Mouse (Mus musculus) limb, embryonic 13.5 days (tissue): ENCODE data around the gene Etfb. TPM values are rescaled to one million over a fixed set of nuclear protein-coding genes. Genes with fewer than 3 reads are reported as not detected.

Experiments
- ATAC-seq: fragments of 200-750 bp; cut with Nextera tagmentation; 2 replicates; pipeline ENCODE4 v1.8.0; 2017; ENCODE audit warnings: low read depth, moderate number of reproducible peaks, moderate TSS enrichment; ENCODE audit not compliant: low FRiP score
- H3K27ac ChIP-seq: fragments of 300-500 bp; sonication (generic); 2 replicates; pipeline ENCODE4 v1.5.1; 2015; ENCODE audit warnings: inconsistent platforms, mild to moderate bottlenecking, moderate library complexity
- H3K27me3 ChIP-seq: fragments of 300-500 bp; sonication (generic); 2 replicates; pipeline ENCODE4 v1.6.1; 2015; ENCODE audit warnings: mild to moderate bottlenecking, inconsistent platforms
- H3K36me3 ChIP-seq: fragments of 300-500 bp; sonication (generic); 2 replicates; pipeline ENCODE4 v1.6.1; 2015; ENCODE audit warnings: inconsistent platforms, mild to moderate bottlenecking, moderate library complexity
- H3K4me1 ChIP-seq: fragments of 300-500 bp; sonication (generic); 2 replicates; pipeline ENCODE4 v1.6.1; 2015; ENCODE audit warnings: inconsistent platforms
- H3K4me2 ChIP-seq: fragments of 300-500 bp; sonication (generic); replicated peaks from 2 replicates; pipeline ENCODE4 v1.6.1; 2015; ENCODE audit warnings: inconsistent platforms, mild to moderate bottlenecking, moderate library complexity
- H3K4me3 ChIP-seq: fragments of 300-500 bp; sonication (generic); 2 replicates; pipeline ENCODE4 v1.5.1; 2015; ENCODE audit warnings: moderate library complexity, mild to moderate bottlenecking, inconsistent platforms
- H3K9ac ChIP-seq: fragments of 300-500 bp; sonication (generic); 2 replicates; pipeline ENCODE4 v1.6.1; 2015; ENCODE audit warnings: mild to moderate bottlenecking, inconsistent platforms
- H3K9me3 ChIP-seq: fragments of 300-500 bp; sonication (generic); 2 replicates; pipeline ENCODE4 v1.6.1; 2016; ENCODE audit warnings: inconsistent platforms
- WGBS: fragments of 180-500 bp; shearing (Covaris S2); methylation state at CpG from one replicate; pipeline ENCODE4 v1.1.7; 2015; 5-methylcytosine and 5-hydroxymethylcytosine counted together
- polyA plus RNA-seq: library from polyadenylated mRNA; unstranded; fragments of >200 nt; fragmentation: Nextera tagmentation; extraction: Ambion mirVana; gene quantifications from 2 replicates; pipeline ENCODE4 v1.2.1, GENCODE M21; 2015

Gene Etfb
- polyA plus RNA-seq, 1 experiment from 2014 or later, result 272 TPM

DNA sequence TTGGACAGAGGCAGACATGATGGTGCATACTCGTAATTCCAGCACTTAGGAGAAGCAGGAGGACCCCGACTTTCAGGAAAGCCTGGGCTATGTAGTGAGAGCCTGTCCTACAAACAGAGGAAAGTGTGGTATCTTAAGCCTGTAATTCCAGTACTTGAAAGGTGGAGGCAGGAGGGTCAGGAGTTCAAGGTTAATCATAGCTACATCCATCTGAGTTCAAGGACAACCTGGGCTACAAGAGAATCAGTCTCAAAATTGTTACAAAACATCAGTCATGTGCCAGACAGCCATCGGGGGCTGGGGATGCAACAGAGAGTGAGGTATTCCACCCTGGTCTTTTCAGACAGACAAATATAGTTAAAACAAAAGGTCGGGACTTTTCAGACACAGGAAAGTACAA is 11.0 kb upstream of the Etfb start:
- Histone ChIP-seq H3K4me2 (no peak overlapping the region), H3K36me3 (no peaks in the 10 kb centered on the region), H3K27me3 (no peaks in the 10 kb centered on the region), H3K4me1 (no peaks in the 10 kb centered on the region), H3K27ac (no peak overlapping the region), H3K4me3 (no peak overlapping the region), H3K9ac (no peak overlapping the region), H3K9me3 (no peaks in the 10 kb centered on the region)
- 68% methylated on average over 4 of the region's 4 CpGs for WGBS
- no peak for ATAC-seq

DNA sequence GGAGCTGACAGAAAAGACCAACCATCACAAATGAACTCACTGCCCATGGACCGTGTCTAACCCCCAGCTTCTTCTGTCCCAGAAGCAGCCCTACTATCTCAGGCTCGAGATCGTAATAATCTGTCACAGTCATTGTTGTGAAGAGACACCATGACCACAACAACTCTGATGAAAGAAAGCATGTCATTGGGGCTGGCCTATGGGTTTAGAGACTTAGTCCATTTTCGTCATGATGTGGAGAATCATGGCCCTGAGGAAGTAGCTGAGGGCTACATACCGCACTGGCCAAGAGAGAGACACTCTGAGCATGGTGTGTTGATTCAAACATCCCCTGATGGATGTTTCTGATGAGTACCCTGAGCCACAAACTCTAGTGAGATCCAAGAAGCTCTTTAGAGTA is 9.2 kb upstream of the Etfb start:
- 0 out of 2 replicates have a peak, but pooled peaks cover 3% of the 10 kb centered on the region for H3K27me3 ChIP-seq
- ATAC-seq, result no peak
- no peaks in the 10 kb centered on the region for H3K4me1 ChIP-seq
- no peak overlapping the region for H3K4me3 ChIP-seq
- H3K4me2 ChIP-seq, result no peak overlapping the region
- 92% methylated on average over 5 of the region's 5 CpGs for WGBS
- no peaks in the 10 kb centered on the region for H3K9me3 ChIP-seq
- H3K9ac ChIP-seq, result no peak overlapping the region
- no peaks in the 10 kb centered on the region for H3K36me3 ChIP-seq
- no peak overlapping the region for H3K27ac ChIP-seq

DNA sequence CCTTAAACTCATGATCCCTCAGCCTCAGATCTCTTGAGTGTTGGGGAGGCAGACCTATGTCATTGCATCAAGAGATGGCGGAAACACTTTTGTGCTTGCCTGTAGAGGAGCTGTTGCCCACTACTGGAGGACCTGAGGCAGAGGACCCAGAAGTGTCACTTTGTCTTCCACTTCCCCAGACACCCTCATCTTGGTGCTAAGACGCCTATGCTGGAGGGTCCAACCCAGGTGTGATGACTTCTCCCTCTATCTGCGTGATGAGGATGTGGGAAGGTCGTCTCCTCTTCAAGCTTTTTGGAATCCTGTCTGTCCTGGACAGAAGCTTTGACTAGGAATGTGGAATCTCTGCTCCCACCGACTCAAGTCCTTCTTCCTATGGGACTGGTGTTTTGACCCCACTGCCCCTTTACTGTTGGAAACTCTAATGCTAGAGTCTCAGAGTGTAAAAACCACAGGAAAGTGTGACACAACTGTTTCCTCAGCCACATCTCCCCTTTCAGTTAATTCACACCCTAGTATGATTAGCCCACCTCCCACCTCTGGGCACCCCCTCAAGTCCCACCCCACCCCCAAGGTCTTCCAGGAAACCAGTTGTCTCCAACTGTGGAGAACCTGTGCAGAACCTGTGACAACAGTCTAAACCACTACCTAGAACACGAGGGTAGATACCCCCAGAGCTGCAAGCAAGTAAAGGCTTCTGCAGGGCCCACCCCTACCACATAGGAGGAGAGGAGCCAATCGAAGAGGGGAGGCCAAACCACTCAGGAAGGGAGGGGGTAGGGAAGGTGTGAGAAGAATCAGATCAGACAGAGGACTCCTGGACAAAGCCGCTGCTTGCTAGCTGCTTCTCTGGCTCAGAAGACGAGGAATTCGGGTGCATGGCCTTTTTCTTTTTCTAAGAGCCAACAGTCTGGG is 7.3 kb upstream of the Etfb start, which contains the start of gene Nkg7:
Nkg7 (plus strand) TSS at position 733 of the 915 bp plus-strand sequence.
- Histone ChIP-seq H3K9me3 (no peaks in the 10 kb centered on the region), H3K4me3 (no peak within 1 kb of the TSS), H3K27me3 (0 out of 2 replicates have a peak, but pooled peaks cover 3% of the 10 kb centered on the region), H3K4me2 (no peak within 1 kb of the TSS), H3K36me3 (no peaks in the 10 kb centered on the region), H3K9ac (no peak within 1 kb of the TSS), H3K4me1 (no peaks in the 10 kb centered on the region), H3K27ac (no peak within 1 kb of the TSS)
- 65% methylated on average over 10 of the region's 10 CpGs for WGBS
- no peak for ATAC-seq

GRCm38 (mm10) chr7:43438611-43439010 is 5.3 kb upstream of the Etfb start:
- no peaks in the 10 kb centered on the region for H3K9me3 ChIP-seq
- no peak for ATAC-seq
- H3K9ac ChIP-seq, result no peak overlapping the region
- H3K36me3 ChIP-seq, result no peaks in the 10 kb centered on the region
- no peak overlapping the region for H3K4me2 ChIP-seq
- H3K27ac ChIP-seq, result no peak overlapping the region
- 0 out of 2 replicates have a peak, but pooled peaks cover 3% of the 10 kb centered on the region for H3K27me3 ChIP-seq
- 79% methylated on average over 4 of the region's 4 CpGs for WGBS
- no peak overlapping the region for H3K4me3 ChIP-seq
- H3K4me1 ChIP-seq, result peaks cover 9% of the 10 kb centered on the region

DNA sequence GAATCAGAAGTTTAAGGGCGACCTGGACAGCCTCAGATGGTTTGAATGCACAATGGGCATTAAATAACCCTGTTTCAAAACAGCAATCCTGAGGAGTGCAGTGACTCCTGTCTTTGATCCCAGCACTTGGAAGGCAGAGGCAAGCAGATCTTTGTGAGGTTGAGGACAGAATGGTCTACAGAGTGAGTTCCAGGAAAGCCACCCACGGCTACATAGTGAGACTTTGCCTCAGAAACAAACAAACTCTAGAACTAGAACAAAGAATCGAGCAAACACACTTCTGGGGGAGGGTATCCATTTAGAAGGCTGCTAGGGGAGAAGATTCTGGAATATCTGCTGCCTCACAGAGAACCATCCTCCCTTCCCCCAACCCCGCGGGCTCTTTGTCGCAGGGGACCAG is 3.4 kb upstream of the Etfb start, which contains the start of gene Cldnd2:
Cldnd2 (plus strand) TSS at position 301 of the 400 bp plus-strand sequence.
- WGBS, result 87% methylated on average over 6 of the region's 6 CpGs
- no peak for ATAC-seq

GRCm38 (mm10) chr7:43441071-43441470 is 2.8 kb upstream of the Etfb start:
- Histone ChIP-seq H3K4me1 (peaks cover 19% of the 10 kb centered on the region), H3K9ac (no peak overlapping the region), H3K9me3 (no peaks in the 10 kb centered on the region), H3K27ac (no peak overlapping the region), H3K36me3 (no peaks in the 10 kb centered on the region), H3K4me3 (no peak overlapping the region), H3K27me3 (0 out of 2 replicates have a peak, but pooled peaks cover 3% of the 10 kb centered on the region), H3K4me2 (no peak overlapping the region)
- ATAC-seq, result no peak
- WGBS, result 88% methylated on average over 3 of the region's 3 CpGs

More for the DNA sequence above, 3.4 kb upstream of the Etfb start, which contains the start of gene Cldnd2:
- no peak within 1 kb of the TSS for H3K4me2 ChIP-seq
- H3K4me1 ChIP-seq, result peaks cover 19% of the 10 kb centered on the region
- H3K27ac ChIP-seq, result no peak within 1 kb of the TSS
- no peak within 1 kb of the TSS for H3K9ac ChIP-seq
- no peak within 1 kb of the TSS for H3K4me3 ChIP-seq
- 0 out of 2 replicates have a peak, but pooled peaks cover 3% of the 10 kb centered on the region for H3K27me3 ChIP-seq
- H3K36me3 ChIP-seq, result no peaks in the 10 kb centered on the region
- no peaks in the 10 kb centered on the region for H3K9me3 ChIP-seq

GRCm38 (mm10) chr7:43442684-43443083 is 1.2 kb upstream of the Etfb start:
- peak overlapping the region; percentile 59 for H3K4me3 ChIP-seq
- no peaks in the 10 kb centered on the region for H3K36me3 ChIP-seq
- H3K4me2 ChIP-seq, result peak overlapping the region; percentile 83
- ATAC-seq, result no peak
- H3K9me3 ChIP-seq, result no peaks in the 10 kb centered on the region
- 16% methylated on average over 9 of the region's 9 CpGs for WGBS
- H3K27me3 ChIP-seq, result 0 out of 2 replicates have a peak, but pooled peaks cover 3% of the 10 kb centered on the region
- H3K9ac ChIP-seq, result peak overlapping the region; percentile 72
- H3K27ac ChIP-seq, result peak overlapping the region; percentile 96
- peaks cover 19% of the 10 kb centered on the region for H3K4me1 ChIP-seq

GRCm38 (mm10) chr7:43443126-43443916 is 562 bp upstream of the Etfb start:
- Histone ChIP-seq H3K27me3 (0 out of 2 replicates have a peak, but pooled peaks cover 3% of the 10 kb centered on the region), H3K4me1 (peaks cover 19% of the 10 kb centered on the region), H3K9me3 (no peaks in the 10 kb centered on the region), H3K36me3 (no peaks in the 10 kb centered on the region), H3K9ac (peak overlapping the region; percentile 72), H3K27ac (peak overlapping the region; percentile 96), H3K4me3 (peak overlapping the region; percentile 59), H3K4me2 (peak overlapping the region; percentile 83)
- ATAC-seq, result peak; percentile 87
- WGBS, result 1% methylated on average over 36 of the region's 36 CpGs

- Histone ChIP-seq H3K9ac (no peak overlapping the region), H3K9me3 (no peaks in the 10 kb centered on the region), H3K27me3 (no peaks in the 10 kb centered on the region), H3K27ac (no peak overlapping the region), H3K4me2 (no peak overlapping the region), H3K4me3 (no peak overlapping the region), H3K36me3 (peaks cover 18% of the 10 kb centered on the region), H3K4me1 (peaks cover 14% of the 10 kb centered on the region)
- no peak for ATAC-seq
- 77% methylated on average over 4 of the region's 4 CpGs for WGBS
These were observed 3.9 kb downstream of the Etfb start for GRCm38 (mm10) chr7:43447801-43448200.

DNA sequence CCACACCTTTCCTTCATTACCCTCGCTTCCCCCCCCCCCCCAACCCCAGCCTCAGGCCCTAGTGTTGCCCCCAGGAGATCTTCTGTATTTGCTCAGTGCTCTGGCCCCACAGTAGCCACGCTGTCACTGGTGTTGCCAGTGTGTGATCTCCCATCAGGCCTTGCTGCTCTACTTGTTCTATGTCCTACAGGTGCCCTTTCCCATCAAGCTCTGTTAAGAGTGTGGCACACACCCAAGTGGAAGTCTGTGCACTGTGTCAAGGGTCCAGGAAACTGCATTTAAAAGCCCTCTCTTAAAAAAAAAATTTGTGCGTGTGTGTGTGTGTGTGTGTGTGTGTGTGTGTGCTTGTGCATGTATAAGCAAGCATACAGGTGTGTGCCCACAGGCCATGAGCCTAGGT is 4.4 kb downstream of the Etfb start:
- 87% methylated on average over 3 of the region's 3 CpGs for WGBS
- Histone ChIP-seq H3K9ac (no peak overlapping the region), H3K4me3 (no peak overlapping the region), H3K4me2 (no peak overlapping the region), H3K27ac (no peak overlapping the region), H3K27me3 (no peaks in the 10 kb centered on the region), H3K4me1 (peaks cover 11% of the 10 kb centered on the region), H3K9me3 (no peaks in the 10 kb centered on the region), H3K36me3 (peaks cover 22% of the 10 kb centered on the region)
- no peak for ATAC-seq

- H3K9me3 ChIP-seq, result no peaks in the 10 kb centered on the region
- peaks cover 37% of the 10 kb centered on the region for H3K36me3 ChIP-seq
- H3K4me3 ChIP-seq, result no peak overlapping the region
- no peak overlapping the region for H3K27ac ChIP-seq
- H3K4me2 ChIP-seq, result no peak overlapping the region
- no peak for ATAC-seq
- H3K4me1 ChIP-seq, result peaks cover 4% of the 10 kb centered on the region
- no peaks in the 10 kb centered on the region for H3K27me3 ChIP-seq
- WGBS, result 93% methylated on average over 2 of the region's 2 CpGs
- H3K9ac ChIP-seq, result no peak overlapping the region
These were observed 5.9 kb downstream of the Etfb start for GRCm38 (mm10) chr7:43449811-43450210.

- no peak for ATAC-seq
- Histone ChIP-seq H3K4me3 (no peak overlapping the region), H3K9ac (no peak overlapping the region), H3K9me3 (no peaks in the 10 kb centered on the region), H3K36me3 (peaks cover 56% of the 10 kb centered on the region), H3K4me1 (no peaks in the 10 kb centered on the region), H3K27me3 (no peaks in the 10 kb centered on the region), H3K27ac (no peak overlapping the region), H3K4me2 (no peak overlapping the region)
- 93% methylated on average over 11 of the region's 11 CpGs for WGBS
These were observed 7.8 kb downstream of the Etfb start for GRCm38 (mm10) chr7:43451726-43452125.
